In genomic region chr6:99599229-99599628, GRCm38 (mm10) we compare ENCODE assay signal across 10 mouse cellular contexts.
A peak's percentile ranks its signal among the peaks of the same experiment; 100 is the strongest.
DNase-seq lines count a peak whose midpoint lies in the region; ATAC-seq lines count a peak whose summit lies in the region.
"Had no signal": no experiment of that assay in that cellular context is flagged by ENCODE, and none has a peak within 500 bp of the region (broad histone marks: within the 10 kb centered on the region; RNA-seq: fewer than 3 reads in every experiment).

No protein-coding gene starts in this region.

- H3K4me3 ChIP-seq in midbrain, embryonic 11.5 days (ENCODE audit: low read depth, low read length): no peak overlapping the region
- H3K4me3 ChIP-seq in intestine, embryonic 15.5 days (replicated peaks): no peak overlapping the region
- H3K4me3 ChIP-seq: erythroblast, embryonic 14.5 days had no signal

- peaks cover 11% of the 10 kb centered on the region for H3K4me1 ChIP-seq in midbrain, embryonic 11.5 days (ENCODE audit: control insufficient read depth, insufficient read depth, low read length)
- H3K4me1 ChIP-seq in intestine, embryonic 15.5 days (replicated peaks): peaks cover 7% of the 10 kb centered on the region; the same call in 1 of the 2 replicates

- peak; percentile 30 to 55 for DNase-seq in cerebellum, postnatal 14 days
- no peak for DNase-seq in cerebellum, postnatal 36 days
- DNase-seq in right cerebral cortex, postnatal 4 days: peak; percentile 53
- DNase-seq in right cerebral cortex, adult 2 months (ENCODE audit: low spot score in 2 of 2): no peak
- DNase-seq in midbrain, embryonic 11.5 days (ENCODE audit: low spot score, missing footprints): peak; percentile 93
- no peak for DNase-seq in layer of hippocampus, adult 9-11 months
- no peak for DNase-seq in adipocyte (ENCODE audit: low spot score)
- DNase-seq: lung, adult 2 months had no signal

- no peaks in the 10 kb centered on the region for H3K9me3 ChIP-seq in midbrain, embryonic 11.5 days (ENCODE audit: control insufficient read depth, low read length)
- no peaks in the 10 kb centered on the region for H3K9me3 ChIP-seq in intestine, embryonic 15.5 days

- H3K27me3 ChIP-seq in midbrain, embryonic 11.5 days (ENCODE audit: control insufficient read depth, insufficient read depth, low read length): no peaks in the 10 kb centered on the region
- no peaks in the 10 kb centered on the region for H3K27me3 ChIP-seq in intestine, embryonic 15.5 days (replicated peaks)

- no peaks in the 10 kb centered on the region for H3K36me3 ChIP-seq in midbrain, embryonic 11.5 days (ENCODE audit: control insufficient read depth, insufficient read depth, low read length)
- H3K36me3 ChIP-seq in intestine, embryonic 15.5 days: no peaks in the 10 kb centered on the region

- no peak overlapping the region for H3K9ac ChIP-seq in midbrain, embryonic 11.5 days (ENCODE audit: low read length)
- H3K9ac ChIP-seq in intestine, embryonic 15.5 days: no peak overlapping the region

- 39% methylated on average over 5 of the region's 5 CpGs for WGBS in midbrain, embryonic 11.5 days
- 64% methylated on average over 5 of the region's 5 CpGs for WGBS in intestine, embryonic 15.5 days

- ATAC-seq in midbrain, embryonic 11.5 days (ENCODE audit: low FRiP score): peak; percentile 63; the same call in 1 of the 2 replicates
- no peak for ATAC-seq in intestine, embryonic 15.5 days

- no peak overlapping the region; the same call in 1 of the 2 replicates for H3K27ac ChIP-seq in midbrain, embryonic 11.5 days (ENCODE audit: low read depth, low read length)
- H3K27ac ChIP-seq in intestine, embryonic 15.5 days: no peak overlapping the region

- H3K4me2 ChIP-seq in midbrain, embryonic 11.5 days: no peak overlapping the region
- H3K4me2 ChIP-seq in intestine, embryonic 15.5 days (replicated peaks): no peak overlapping the region

Comparison
In these comparisons a context has a peak if more than half of its experiments do, and no peak if none do; other contexts are left out.
1. DNase-seq: peak in cerebellum, postnatal 14 days (2 of 2), right cerebral cortex, postnatal 4 days (single experiment) and midbrain, embryonic 11.5 days (single experiment); none in cerebellum, postnatal 36 days (0 of 2), right cerebral cortex, adult 2 months (0 of 2), layer of hippocampus, adult 9-11 months (single experiment) and adipocyte (single experiment).